Mouse (Mus musculus): ENCODE measurements around the gene Tff1.

DNA sequence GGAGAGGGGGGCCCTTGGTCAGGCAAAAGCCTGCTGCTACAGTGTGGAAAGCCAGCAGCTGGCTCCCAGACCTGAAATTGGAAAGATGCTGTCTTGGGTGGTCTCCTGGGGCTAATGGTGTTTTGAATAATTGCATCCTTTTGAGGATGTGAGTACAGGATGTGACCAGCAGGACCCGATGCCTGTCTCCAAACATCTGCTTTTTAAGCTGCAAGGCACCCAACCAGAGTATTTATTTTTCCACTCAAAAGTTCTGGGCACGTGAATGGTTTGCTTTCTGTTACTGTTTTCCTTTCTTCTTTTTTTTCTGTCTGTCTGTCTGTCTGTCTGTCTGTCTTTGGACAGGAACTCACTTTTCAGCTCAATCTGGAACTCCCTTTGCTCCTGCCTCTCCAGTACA lies 27.6 kb upstream of the Tff1 start:
- TF ChIP-seq POLR2A (IDR thresholded peaks at IDR 0.05; ENCODE audit: control insufficient read depth, extremely low read depth, insufficient read depth, low read length, poor library complexity) (no peak), CTCF (IDR thresholded peaks at IDR 0.05; ENCODE audit: borderline replicate concordance, control insufficient read depth, extremely low read depth, insufficient read depth, low read length, poor library complexity) (no peak)

All from thymus, adult 2 months (tissue).